Mouse (Mus musculus) C2C12 (cell line): ENCODE data around the gene Hip1.

ENCODE experiments used
- CEBPB ChIP-seq: IDR thresholded peaks from one replicate; pipeline ENCODE4 v1.6.1; 2011; ENCODE audit warnings: low read depth, mild to moderate bottlenecking, control low read depth, moderate library complexity
- CTCF ChIP-seq: IDR thresholded peaks from one replicate; pipeline ENCODE4 v1.5.1; 2011; ENCODE audit not compliant: control insufficient read depth, insufficient read depth, insufficient read length
- MAX ChIP-seq: IDR thresholded peaks from one replicate; pipeline ENCODE4 v1.6.1; 2011; ENCODE audit warnings: mild to moderate bottlenecking, control low read depth
- MYOD1 ChIP-seq: IDR thresholded peaks from one replicate; pipeline ENCODE4 v1.6.1; 2011; ENCODE audit warnings: low read depth; ENCODE audit not compliant: control insufficient read depth, insufficient read length
- MYOG ChIP-seq: IDR thresholded peaks from one replicate; pipeline ENCODE4 v1.6.1; 2011; ENCODE audit not compliant: control insufficient read depth, insufficient read length; ENCODE audit errors: extremely low read depth
- USF1 ChIP-seq: IDR thresholded peaks from one replicate; pipeline ENCODE4 v1.6.1; 2011; ENCODE audit warnings: low read depth, mild to moderate bottlenecking, control low read depth, moderate library complexity

- no peak for TF ChIP-seq CTCF
- TF ChIP-seq MAX = no peak
- no peak for TF ChIP-seq CEBPB
- no peak for TF ChIP-seq MYOD1
- TF ChIP-seq MYOG = no peak
- TF ChIP-seq USF1 = no peak
Measured at GRCm38 (mm10) chr5:135496489-135496888, 48.4 kb downstream of the Hip1 start.
